Mouse (Mus musculus) cerebellum, adult 11 months (tissue): ENCODE measurements around the gene Tfpi.

ENCODE experiments used
- DNase-seq: peaks from one replicate; pipeline ENCODE4 v3.0.0; 2022

Gene Tfpi

DNA sequence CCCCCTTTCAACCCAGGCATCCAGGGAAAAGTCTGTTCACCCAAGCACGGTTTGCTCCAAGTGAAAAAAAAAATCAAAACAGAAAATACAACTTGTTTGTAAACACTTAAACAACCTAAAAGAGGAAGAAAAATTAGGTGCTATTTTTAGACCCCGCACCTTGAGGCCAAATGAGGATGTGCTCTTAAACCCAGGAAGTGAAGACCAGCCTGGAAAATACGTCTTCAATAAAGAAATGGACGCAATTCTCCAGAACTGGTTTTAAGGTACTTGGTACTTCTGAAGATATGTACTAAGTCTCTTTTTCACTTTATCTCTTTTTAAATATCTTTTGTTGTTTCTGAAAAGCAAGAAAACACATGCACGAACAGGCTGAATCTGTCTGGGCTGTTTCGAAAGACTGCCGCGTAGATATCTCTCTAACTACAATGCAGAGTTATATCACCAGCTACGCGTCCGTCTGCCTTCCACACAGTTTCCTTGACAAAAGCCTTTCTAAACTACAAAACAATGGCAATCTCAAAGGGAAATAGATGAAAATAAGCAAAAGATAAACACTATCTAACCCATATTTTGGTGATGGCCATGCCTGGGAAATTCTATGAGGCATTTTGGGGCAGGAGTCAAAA lies 89.1 kb downstream of the Tfpi start:
- DNase-seq: no peak

DNA sequence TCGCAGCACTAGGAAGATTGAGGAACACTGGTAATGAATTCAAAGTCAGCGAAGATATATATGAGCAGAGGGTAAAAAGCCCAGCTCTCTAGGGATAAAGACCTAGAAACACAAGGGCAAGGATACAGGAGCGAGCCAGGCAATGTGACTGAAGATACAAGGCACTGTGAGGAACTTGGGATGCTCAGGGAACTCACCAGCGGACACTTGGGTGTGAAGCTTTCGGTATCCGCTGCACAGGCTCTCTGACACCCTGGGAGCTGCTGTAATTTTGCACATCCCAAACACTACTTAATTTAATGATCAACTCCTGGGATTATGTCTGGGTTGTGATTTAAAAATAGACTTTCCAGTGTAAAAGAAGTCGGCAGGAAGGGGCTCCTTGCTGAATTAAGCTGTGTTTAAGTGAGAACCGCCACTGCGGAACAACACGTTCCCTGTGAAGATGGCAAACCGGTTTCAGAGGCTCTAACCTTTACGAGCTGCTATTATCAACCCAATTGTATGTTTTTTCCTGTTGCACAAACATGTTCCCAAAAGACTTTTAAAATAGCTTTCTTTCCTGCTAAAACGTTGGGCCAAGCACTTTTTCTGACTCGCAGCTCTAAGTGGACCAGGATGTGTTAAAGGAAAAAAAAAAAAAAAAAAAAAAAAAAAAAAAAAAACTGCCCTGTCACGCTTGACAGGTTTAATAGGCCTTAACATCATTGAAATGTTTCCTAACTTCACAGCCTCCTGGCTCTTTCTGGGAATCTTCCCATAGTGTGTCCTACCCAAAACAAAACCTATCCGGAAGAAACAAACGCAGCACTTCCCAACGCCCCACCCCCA lies 89.8 kb downstream of the Tfpi start:
- no peak for DNase-seq

DNA sequence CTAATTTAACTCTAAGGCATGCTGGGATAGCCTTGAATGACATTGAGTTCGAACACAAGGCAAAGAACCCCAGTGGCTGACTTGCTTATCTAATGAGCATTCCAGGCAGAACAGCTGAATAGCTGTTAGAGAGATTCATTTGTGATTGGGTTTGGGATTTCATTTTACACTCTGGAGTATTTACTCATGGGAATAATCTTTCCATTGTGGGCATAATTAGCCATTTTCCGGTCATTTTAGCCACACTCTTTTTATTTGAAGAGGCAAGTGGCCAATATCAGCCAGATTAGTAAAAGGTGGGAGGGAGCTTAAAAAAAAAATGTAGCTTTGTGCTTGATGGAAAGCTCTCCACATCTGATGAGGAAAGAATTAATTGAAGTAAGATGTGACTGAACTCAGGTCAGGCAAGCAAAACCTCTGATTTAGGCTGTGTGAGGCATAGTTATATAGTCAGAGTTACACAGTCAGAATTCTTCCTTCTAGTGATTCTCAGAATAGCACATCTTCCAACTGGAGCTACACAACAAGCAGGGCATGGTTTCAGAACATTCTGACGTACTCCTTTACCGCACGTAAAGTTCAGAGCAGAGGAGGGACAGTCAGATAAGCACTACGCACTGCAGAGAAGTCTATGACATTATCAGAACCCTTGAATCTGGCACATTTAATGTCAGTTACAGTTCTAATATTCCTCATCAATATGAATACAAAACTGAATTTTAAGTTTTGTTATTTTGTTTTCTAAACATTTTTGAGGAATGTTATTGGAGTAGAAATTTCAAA lies 91.5 kb downstream of the Tfpi start:
- no peak for DNase-seq

DNA sequence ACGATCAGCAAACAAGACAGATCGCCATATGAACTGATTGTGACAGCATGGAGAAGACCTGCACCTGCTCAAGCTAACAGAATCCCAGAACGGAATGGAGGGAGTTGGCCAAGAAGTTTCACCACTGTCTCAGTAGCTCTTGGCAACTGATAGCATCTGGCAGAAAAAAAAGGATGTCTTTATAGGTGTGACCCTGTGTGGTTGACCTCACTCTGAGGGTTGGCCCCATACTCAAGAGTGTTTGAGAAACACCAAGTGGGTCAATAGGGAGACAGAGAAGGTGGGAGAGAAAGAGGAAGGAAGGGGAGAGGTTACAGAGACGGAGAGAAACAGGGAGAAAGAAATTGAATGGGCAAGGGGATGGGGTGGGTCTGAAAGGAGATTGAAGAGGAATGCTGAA lies 92.7 kb downstream of the Tfpi start:
- DNase-seq: no peak
